Mouse (Mus musculus) liver, embryonic 15.5 days (tissue): ENCODE data around the gene Kcng1. TPM values are rescaled to one million over a fixed set of nuclear protein-coding genes. Genes with fewer than 3 reads are reported as not detected.
A peak's percentile ranks its signal among the peaks of the same experiment; 100 is the strongest.

Experiments used
- ATAC-seq: fragments of 200-750 bp; cut with Nextera tagmentation; 2 replicates; pipeline ENCODE4 v1.8.0; 2017; ENCODE audit warnings: moderate number of reproducible peaks, mild to moderate bottlenecking, moderate library complexity; ENCODE audit not compliant: insufficient read depth
- H3K27ac ChIP-seq: fragments of 300-500 bp; sonication (generic); replicated peaks from 2 replicates; pipeline ENCODE4 v1.5.1; 2015; ENCODE audit warnings: mild to moderate bottlenecking, inconsistent platforms
- H3K27me3 ChIP-seq: fragments of 300-500 bp; sonication (generic); 2 replicates; pipeline ENCODE4 v1.6.1; 2015; ENCODE audit warnings: mild to moderate bottlenecking, inconsistent platforms
- H3K36me3 ChIP-seq: fragments of 300-500 bp; sonication (generic); replicated peaks from 2 replicates; pipeline ENCODE4 v1.6.1; 2015; ENCODE audit warnings: moderate library complexity, mild to moderate bottlenecking, inconsistent platforms
- H3K4me1 ChIP-seq: fragments of 300-500 bp; sonication (generic); replicated peaks from 2 replicates; pipeline ENCODE4 v1.6.1; 2015; ENCODE audit warnings: inconsistent platforms
- H3K4me2 ChIP-seq: fragments of 300-500 bp; sonication (generic); 2 replicates; pipeline ENCODE4 v1.6.1; 2015; ENCODE audit warnings: moderate library complexity, mild to moderate bottlenecking, inconsistent platforms
- H3K4me3 ChIP-seq: fragments of 300-500 bp; sonication (generic); replicated peaks from 2 replicates; pipeline ENCODE4 v1.5.1; 2015; ENCODE audit warnings: mild to moderate bottlenecking, inconsistent platforms
- H3K9ac ChIP-seq: fragments of 300-500 bp; sonication (generic); 2 replicates; pipeline ENCODE4 v1.6.1; 2015; ENCODE audit warnings: moderate library complexity, mild to moderate bottlenecking, inconsistent platforms
- H3K9me3 ChIP-seq: fragments of 300-500 bp; sonication (generic); replicated peaks from 2 replicates; pipeline ENCODE4 v1.6.1; 2016; ENCODE audit warnings: inconsistent platforms
- WGBS: fragments of 180-500 bp; shearing (Covaris S2); methylation state at CpG from one replicate; pipeline ENCODE4 v1.1.7; 2015; ENCODE audit warnings: mixed read lengths; ENCODE audit not compliant: insufficient replicate concordance; 5-methylcytosine and 5-hydroxymethylcytosine counted together
- polyA plus RNA-seq: library from polyadenylated mRNA; unstranded; fragments of >200 nt; fragmentation: Nextera tagmentation; extraction: Ambion mirVana; gene quantifications from 2 replicates; pipeline ENCODE4 v1.2.1, GENCODE M21; 2015

The Kcng1 gene
- polyA plus RNA-seq, 1 experiment from 2014 or later = 0.07 TPM

DNA sequence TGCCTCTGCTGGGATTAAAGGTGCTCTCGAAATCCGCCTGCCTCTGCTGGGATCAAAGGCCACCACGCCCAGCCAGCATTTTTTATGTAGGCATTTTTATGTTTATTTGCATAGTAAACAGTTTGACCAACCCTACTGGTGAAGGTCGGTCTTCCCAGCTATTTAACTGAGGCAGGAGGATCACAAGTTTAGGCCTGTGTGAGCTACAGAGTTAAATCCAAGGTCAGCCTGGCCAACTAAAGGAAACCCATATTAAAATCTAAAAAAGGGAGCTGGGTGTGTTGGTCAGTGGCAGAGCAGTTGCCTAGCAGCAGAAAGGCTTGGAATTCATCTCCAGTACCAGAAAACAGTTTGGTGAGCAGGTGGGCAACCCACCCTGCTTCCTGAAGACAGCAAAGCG, 48.2 kb downstream of the Kcng1 start:
- ATAC-seq = no peak
- Histone ChIP-seq H3K4me3 (no peak overlapping the region), H3K27ac (no peak overlapping the region), H3K36me3 (peaks cover 18% of the 10 kb centered on the region), H3K4me1 (peaks cover 35% of the 10 kb centered on the region), H3K4me2 (no peak overlapping the region), H3K9ac (no peak overlapping the region), H3K27me3 (no peaks in the 10 kb centered on the region), H3K9me3 (no peaks in the 10 kb centered on the region)
- WGBS = 77% methylated on average over 5 of the region's 5 CpGs

DNA sequence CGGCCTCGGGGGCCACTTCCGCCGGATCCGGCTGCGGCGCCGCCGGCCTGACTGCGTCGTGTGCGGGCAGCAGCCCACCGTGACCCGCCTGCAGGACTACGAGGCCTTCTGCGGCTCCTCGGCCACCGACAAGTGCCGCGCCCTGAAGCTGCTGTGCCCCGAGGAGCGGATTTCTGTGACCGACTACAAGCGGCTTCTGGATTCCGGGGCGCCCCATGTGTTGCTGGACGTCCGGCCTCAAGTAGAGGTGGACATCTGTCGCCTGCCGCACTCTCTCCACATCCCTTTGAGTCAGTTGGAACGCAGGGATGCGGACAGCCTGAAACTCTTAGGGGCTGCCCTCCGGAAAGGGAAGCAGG, 50.1 kb downstream of the Kcng1 start:
- no peak for ATAC-seq
- Histone ChIP-seq H3K36me3 (peaks cover 26% of the 10 kb centered on the region), H3K27ac (no peak overlapping the region), H3K9ac (peak overlapping the region; percentile 95), H3K9me3 (no peaks in the 10 kb centered on the region), H3K4me1 (peaks cover 42% of the 10 kb centered on the region), H3K4me3 (peak overlapping the region; percentile 100), H3K4me2 (peak overlapping the region; percentile 99), H3K27me3 (no peaks in the 10 kb centered on the region)
- WGBS = 59% methylated on average over 33 of the region's 33 CpGs

DNA sequence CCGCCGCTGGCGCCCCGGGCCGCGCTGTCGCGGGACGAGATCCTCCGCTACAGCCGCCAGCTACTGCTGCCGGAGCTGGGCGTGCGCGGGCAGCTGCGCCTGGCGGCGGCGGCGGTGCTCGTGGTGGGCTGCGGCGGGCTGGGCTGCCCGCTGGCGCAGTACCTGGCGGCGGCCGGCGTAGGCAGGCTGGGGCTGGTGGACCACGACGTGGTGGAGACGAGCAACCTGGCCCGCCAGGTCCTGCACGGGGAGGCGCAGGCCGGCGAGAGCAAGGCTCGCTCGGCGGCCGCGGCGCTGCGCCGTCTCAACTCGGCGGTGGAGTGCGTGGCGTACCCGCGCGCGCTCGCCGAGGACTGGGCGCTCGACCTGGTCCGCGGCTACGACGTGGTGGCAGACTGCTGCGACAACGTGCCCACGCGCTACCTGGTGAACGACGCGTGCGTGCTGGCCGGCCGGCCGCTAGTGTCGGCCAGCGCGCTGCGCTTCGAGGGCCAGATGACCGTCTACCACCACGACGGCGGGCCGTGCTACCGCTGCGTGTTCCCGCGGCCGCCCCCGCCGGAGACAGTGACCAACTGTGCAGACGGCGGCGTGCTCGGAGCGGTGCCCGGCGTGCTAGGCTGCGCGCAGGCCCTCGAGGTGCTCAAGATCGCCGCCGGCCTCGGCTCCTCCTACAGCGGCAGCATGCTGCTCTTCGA, 50.6 kb downstream of the Kcng1 start:
- Histone ChIP-seq H3K36me3 (peaks cover 32% of the 10 kb centered on the region), H3K27ac (peak overlapping the region; percentile 87), H3K9me3 (no peaks in the 10 kb centered on the region), H3K4me2 (peak overlapping the region; percentile 99), H3K27me3 (no peaks in the 10 kb centered on the region), H3K4me3 (peak overlapping the region; percentile 100), H3K9ac (peak overlapping the region; percentile 95), H3K4me1 (peaks cover 42% of the 10 kb centered on the region)
- peak; percentile 67 for ATAC-seq
- 2% methylated on average over 105 of the region's 105 CpGs for WGBS

DNA sequence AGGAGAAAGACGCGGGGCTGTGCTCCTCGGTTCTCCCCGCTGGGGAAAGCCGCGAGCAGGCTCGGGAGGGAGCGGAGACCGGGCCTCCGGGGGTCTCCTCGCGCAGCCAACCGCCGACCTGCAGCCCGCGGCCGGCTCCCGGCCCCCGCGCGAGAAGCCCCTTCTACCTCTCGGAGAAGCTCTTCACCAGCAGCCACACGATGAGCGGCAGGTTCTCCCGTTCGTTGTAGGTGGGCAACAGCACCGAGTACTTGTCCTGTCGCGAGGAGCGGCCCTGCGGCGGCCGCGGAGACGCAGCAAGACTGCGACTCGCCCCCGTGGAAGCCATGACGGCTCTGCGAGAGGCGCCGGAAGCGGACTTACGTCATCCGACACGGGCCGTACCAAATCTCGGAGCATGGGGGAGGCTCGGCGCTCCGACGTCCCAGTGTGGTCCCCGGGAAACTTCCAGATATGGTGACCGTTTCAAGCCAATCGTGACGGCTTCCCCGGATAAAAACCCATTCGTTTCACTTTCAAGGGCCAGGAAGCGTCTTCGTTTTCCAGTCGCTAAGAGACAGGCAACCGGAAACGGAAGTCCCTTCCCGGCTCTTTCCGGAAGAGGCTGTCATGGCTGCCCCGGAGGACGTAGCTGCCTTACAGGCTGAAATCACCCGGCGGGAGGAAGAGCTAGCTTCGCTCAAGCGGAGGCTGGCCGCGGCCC, 51.4 kb downstream of the Kcng1 start, which contains the start of the genes Gm20716, Dpm1 and Mocs3:
Gm20716 (minus strand) TSS at position 339 of the 703 bp plus-strand sequence.
Dpm1 (minus strand) TSS at position 566 of the 703 bp plus-strand sequence.
Mocs3 (plus strand) TSS at position 597 of the 703 bp plus-strand sequence.
- Histone ChIP-seq H3K4me1 (peaks cover 42% of the 10 kb centered on the region), H3K4me2 (peak within 1 kb of the TSS; percentile 99), H3K36me3 (peaks cover 39% of the 10 kb centered on the region), H3K9me3 (no peaks in the 10 kb centered on the region), H3K4me3 (peak within 1 kb of the TSS; percentile 100), H3K27ac (peak within 1 kb of the TSS; percentile 87), H3K27me3 (no peaks in the 10 kb centered on the region), H3K9ac (peak within 1 kb of the TSS; percentile 95)
- ATAC-seq = peak; percentile 82
- WGBS = under 1% methylated on average over 73 of the region's 73 CpGs

DNA sequence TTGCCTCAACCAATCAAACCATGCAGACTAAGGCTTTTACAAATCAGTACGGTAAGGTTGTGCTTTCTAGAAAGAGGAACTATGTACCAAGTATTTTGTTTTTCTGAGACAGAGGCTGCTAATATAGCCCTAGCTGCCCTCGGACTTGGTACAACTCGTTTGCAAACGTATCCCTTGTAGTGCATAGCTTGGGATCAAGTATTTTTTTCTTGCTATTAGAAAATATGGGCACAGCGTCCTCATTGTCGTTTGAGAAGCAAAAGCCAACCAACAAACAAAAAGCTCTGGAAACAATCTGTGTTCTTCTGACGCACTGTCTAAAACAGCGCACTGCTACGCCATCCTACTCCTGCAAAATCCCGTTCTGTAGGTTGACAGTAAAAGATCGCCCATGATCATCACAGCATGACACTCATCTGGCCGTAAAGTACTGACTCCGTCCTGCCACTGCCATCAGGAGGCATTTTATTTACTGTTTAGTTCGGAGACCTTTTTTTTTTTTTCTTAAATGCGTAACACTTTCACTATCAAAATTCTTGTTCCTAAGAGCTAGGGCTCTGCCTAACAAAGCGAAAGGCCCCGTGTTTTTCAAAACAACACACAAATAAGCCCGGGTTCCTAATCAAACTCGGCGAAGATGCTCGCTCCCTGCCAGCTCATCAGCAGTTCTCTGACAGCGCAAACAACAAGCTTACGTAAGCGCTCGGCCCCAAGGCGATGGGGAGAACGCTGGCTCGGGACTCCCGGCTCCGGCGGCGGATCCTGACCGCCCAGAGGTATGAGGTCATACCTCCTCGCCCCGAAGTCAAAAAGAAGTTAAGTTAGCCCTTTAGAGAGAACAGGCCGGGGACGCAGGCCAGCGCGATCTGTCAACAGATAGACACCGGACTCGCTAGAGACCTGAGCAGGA, 52.2 kb downstream of the Kcng1 start:
- 10% methylated on average over 41 of the region's 41 CpGs for WGBS
- Histone ChIP-seq H3K4me3 (peak overlapping the region; percentile 100), H3K4me2 (peak overlapping the region; percentile 99), H3K4me1 (peaks cover 42% of the 10 kb centered on the region), H3K9ac (peak overlapping the region; percentile 95), H3K27me3 (no peaks in the 10 kb centered on the region), H3K9me3 (no peaks in the 10 kb centered on the region), H3K36me3 (peaks cover 47% of the 10 kb centered on the region), H3K27ac (peak overlapping the region; percentile 87)
- peak; percentile 31; the same call in 1 of the 2 replicates for ATAC-seq

DNA sequence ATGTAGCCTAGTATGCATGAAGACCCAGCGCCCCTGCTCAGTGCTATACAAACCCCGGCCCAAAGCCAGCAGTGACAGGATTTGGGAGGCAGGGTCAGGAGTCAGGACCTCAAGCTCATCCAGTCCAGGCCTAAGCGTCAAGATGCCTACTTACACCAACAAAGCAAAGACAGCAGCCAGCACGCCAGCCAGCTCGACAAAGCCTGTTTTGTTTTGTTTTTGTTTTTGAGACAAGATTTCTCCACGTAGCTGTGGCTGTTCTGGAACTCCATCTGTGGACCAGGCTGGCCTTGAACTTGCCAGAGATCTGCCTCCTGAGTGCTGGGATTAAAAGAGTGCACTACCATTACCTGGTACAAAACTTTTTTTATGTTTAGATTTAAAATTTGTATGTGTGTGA, 58.2 kb downstream of the Kcng1 start:
- ATAC-seq = no peak
- H3K4me3 ChIP-seq = no peak overlapping the region
- H3K9me3 ChIP-seq = no peaks in the 10 kb centered on the region
- H3K27ac ChIP-seq = no peak overlapping the region
- peaks cover 8% of the 10 kb centered on the region for H3K4me1 ChIP-seq
- no peak overlapping the region for H3K4me2 ChIP-seq
- 83% methylated on average over 6 of the region's 6 CpGs for WGBS
- H3K36me3 ChIP-seq = peaks cover 83% of the 10 kb centered on the region
- no peak overlapping the region for H3K9ac ChIP-seq
- H3K27me3 ChIP-seq = no peaks in the 10 kb centered on the region

DNA sequence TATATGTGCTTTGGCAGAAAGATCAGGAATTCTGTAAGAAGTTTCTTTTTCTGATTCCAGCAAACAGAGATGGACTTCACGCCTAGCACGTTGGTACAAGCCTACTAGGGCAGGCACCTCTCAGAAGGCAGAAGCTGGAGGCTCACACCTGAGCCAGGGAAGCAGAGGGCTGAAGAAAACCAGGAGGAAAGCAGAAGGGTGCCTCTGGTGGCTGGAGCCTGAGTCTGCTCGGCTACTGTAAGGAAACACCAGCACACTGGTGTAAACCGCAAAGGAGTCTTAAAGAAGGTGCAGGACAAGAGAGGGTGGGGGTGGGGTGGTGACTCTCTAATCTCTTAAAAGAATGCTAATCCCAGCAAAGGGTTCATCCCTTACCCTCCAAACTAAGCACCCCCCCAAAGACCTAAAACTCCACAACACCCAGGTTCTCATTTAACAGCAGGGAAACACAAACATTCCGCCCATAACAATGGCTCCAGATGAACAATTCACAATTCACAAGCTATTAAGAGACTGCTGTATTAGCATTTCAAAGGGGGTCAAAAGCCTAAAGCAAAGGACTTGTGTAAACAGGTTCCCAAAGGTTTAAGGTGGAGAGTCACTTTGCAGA, 67.6 kb downstream of the Kcng1 start:
- Histone ChIP-seq H3K27me3 (no peaks in the 10 kb centered on the region), H3K4me1 (no peaks in the 10 kb centered on the region), H3K9me3 (no peaks in the 10 kb centered on the region), H3K4me3 (no peak overlapping the region), H3K36me3 (peaks cover 92% of the 10 kb centered on the region), H3K27ac (no peak overlapping the region), H3K9ac (no peak overlapping the region), H3K4me2 (no peak overlapping the region)
- ATAC-seq = no peak
- 66% methylated on average over 5 of the region's 5 CpGs for WGBS

Other genes starting within 250 kb of the Kcng1 start
- gene Pard6b, start 200.7 kb downstream of the Kcng1 start, polyA plus RNA-seq = 2.6 and 2.9 TPM in 2 replicates
- 1.8 and 2.3 TPM in 2 replicates for gene Adnp, start 74.6 kb downstream of the Kcng1 start, polyA plus RNA-seq
- gene Gm20716, start 51.4 kb downstream of the Kcng1 start, polyA plus RNA-seq = 4.4 and 4.9 TPM in 2 replicates
- 59.2 and 64.1 TPM in 2 replicates for gene Dpm1, start 51.1 kb downstream of the Kcng1 start, polyA plus RNA-seq
- 3.4 and 3.6 TPM in 2 replicates for gene Mocs3, start 51.1 kb downstream of the Kcng1 start, polyA plus RNA-seq